Mouse (Mus musculus) c-Kit-positive CD71-positive TER-119-negative erythroid progenitor cells, embryonic 14.5 days (primary cell): ENCODE measurements around the gene Lemd1.

Experiments
- DNase-seq: peaks from one replicate; pipeline ENCODE4 v3.0.0-alpha.2; 2013; ENCODE audit warnings: low read depth

The Lemd1 gene

GRCm38 (mm10) chr1:132164780-132165518 lies 26.3 kb upstream of the Lemd1 start:
- no peak for DNase-seq

GRCm38 (mm10) chr1:132165859-132166258 lies 25.4 kb upstream of the Lemd1 start:
- DNase-seq = peak; percentile 21

- no peak for DNase-seq
These were observed 23.0 kb upstream of the Lemd1 start for GRCm38 (mm10) chr1:132168115-132168767.

- no peak for DNase-seq
These were observed 20.5 kb upstream of the Lemd1 start for GRCm38 (mm10) chr1:132170698-132171097.

GRCm38 (mm10) chr1:132171619-132172018 lies 19.6 kb upstream of the Lemd1 start:
- no peak for DNase-seq

- no peak for DNase-seq
These were observed 4.9 kb upstream of the Lemd1 start for GRCm38 (mm10) chr1:132186303-132186702.

GRCm38 (mm10) chr1:132188442-132189066 lies 2.7 kb upstream of the Lemd1 start:
- no peak for DNase-seq

- no peak for DNase-seq
These were observed 2.0 kb upstream of the Lemd1 start for GRCm38 (mm10) chr1:132189231-132189630.

GRCm38 (mm10) chr1:132190040-132190513 lies 1.2 kb upstream of the Lemd1 start:
- DNase-seq = no peak

- DNase-seq = no peak
These were observed 574 bp upstream of the Lemd1 start for GRCm38 (mm10) chr1:132190621-132191092.

GRCm38 (mm10) chr1:132191786-132192680 lies 802 bp downstream of the Lemd1 start:
- DNase-seq = no peak

GRCm38 (mm10) chr1:132193806-132194205 lies 2.6 kb downstream of the Lemd1 start:
- no peak for DNase-seq

GRCm38 (mm10) chr1:132194624-132195023 lies 3.4 kb downstream of the Lemd1 start:
- no peak for DNase-seq

GRCm38 (mm10) chr1:132195100-132195499 lies 3.9 kb downstream of the Lemd1 start:
- DNase-seq = no peak

- no peak for DNase-seq
These were observed 4.5 kb downstream of the Lemd1 start for GRCm38 (mm10) chr1:132195681-132196080.

GRCm38 (mm10) chr1:132196337-132196736 lies 5.1 kb downstream of the Lemd1 start:
- DNase-seq = no peak

GRCm38 (mm10) chr1:132197666-132198065 lies 6.4 kb downstream of the Lemd1 start:
- DNase-seq = no peak

GRCm38 (mm10) chr1:132198401-132199071 lies 7.3 kb downstream of the Lemd1 start:
- DNase-seq = no peak

- no peak for DNase-seq
These were observed 8.0 kb downstream of the Lemd1 start for GRCm38 (mm10) chr1:132199244-132199643.

- DNase-seq = no peak
These were observed 8.7 kb downstream of the Lemd1 start for GRCm38 (mm10) chr1:132199934-132200333.
